Mouse (Mus musculus): ENCODE measurements at regions not wholly inside any gene's neighbourhood (a gene's known extent, or its start where the extent isn't known, plus 50 kb on each side); places are given as distances from the start of the nearest gene placed in this dataset.

GRCm38 (mm10) chr19:49019426-49019825 is 813.6 kb downstream of the Sorcs3 start:
- Histone ChIP-seq H3K4me3 (no peak overlapping the region), H3K27ac (no peak overlapping the region)
- TF ChIP-seq CTCF (IDR thresholded peaks at IDR 0.05): peak; percentile 25
- intact Hi-C loops (cut with DNase I): no loop called here
- DNase-seq (ENCODE audit: extremely low spot score in 1 of 2, low spot score in 2 of 2): no peak

Measured in left cerebral cortex, adult 2 months (tissue).